In the genomic region with DNA sequence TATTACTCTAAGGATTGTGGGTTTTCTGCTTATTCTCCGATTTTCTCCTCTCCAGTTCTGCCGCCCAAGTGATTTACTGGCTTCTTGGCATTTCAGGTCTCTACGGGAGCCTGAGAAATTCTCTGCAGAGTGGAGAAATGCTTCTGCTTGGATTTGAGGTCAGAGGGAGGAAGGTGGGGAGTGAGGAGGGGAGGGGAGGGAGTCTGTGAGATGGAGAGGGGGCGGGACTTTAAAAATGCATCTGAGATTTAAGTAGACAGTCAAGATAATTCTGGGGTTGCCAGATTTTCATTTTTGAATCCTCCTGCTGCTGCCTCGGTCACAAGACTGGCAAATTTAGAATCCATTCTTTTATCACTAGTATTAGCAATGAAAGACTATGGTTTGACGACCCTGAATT, we compare ENCODE assay signal across 8 mouse cellular contexts. TPM values are rescaled to one million over a fixed set of nuclear protein-coding genes. Genes with fewer than 3 reads are reported as not detected.
DNase-seq lines count a peak whose midpoint lies in the region; ATAC-seq and TF ChIP-seq lines count a peak whose summit lies in the region.

No protein-coding gene starts in this region.

- H3K27me3 ChIP-seq in forebrain, embryonic 14.5 days (replicated peaks; ENCODE audit: control insufficient read depth, insufficient read depth, low read length): peaks cover 7% of the 10 kb centered on the region
- H3K27me3 ChIP-seq in liver, embryonic 14.5 days (ENCODE audit: control insufficient read depth, insufficient read depth, low read length): peaks cover 54% of the 10 kb centered on the region

- TF ChIP-seq EP300 in liver, embryonic 14.5 days (IDR thresholded peaks at IDR 0.05; ENCODE audit: low read depth): no peak

- peak overlapping the region; percentile 69 for H3K4me3 ChIP-seq in forebrain, embryonic 14.5 days (ENCODE audit: low read depth, low read length)
- H3K4me3 ChIP-seq in liver, embryonic 14.5 days (ENCODE audit: insufficient read depth in 1 of 2, low read depth in 2 of 2, low read length in 2 of 2): peak overlapping the region; percentile 58 to 64; a peak in 3 of 4 replicates

- intact Hi-C loops in gastrocnemius, postnatal 36 days (cut with DNase I): loop anchor here (2.0 to 10.0 kb wide), 2 partner anchors 31 to 121 kb away; a partner anchor contains a TSS

- TF ChIP-seq CTCF in liver, embryonic 14.5 days (IDR thresholded peaks at IDR 0.05; ENCODE audit: low read depth): no peak

- 9% methylated on average over 6 of the region's 6 CpGs for WGBS in forebrain, embryonic 14.5 days
- 8% methylated on average over 6 of the region's 6 CpGs for WGBS in liver, embryonic 14.5 days (ENCODE audit: insufficient replicate concordance)

- ATAC-seq in forebrain, embryonic 14.5 days: no peak
- no peak for ATAC-seq in liver, embryonic 14.5 days (ENCODE audit: insufficient read depth)

- DNase-seq in gastrocnemius, adult 18-20 months (ENCODE audit: low spot score): peak; percentile 34
- no peak for DNase-seq in gastrocnemius, postnatal 36 days
- DNase-seq in adrenal gland, postnatal 25 days: peak; percentile 10
- DNase-seq in forebrain, embryonic 14.5 days (ENCODE audit: low spot score): peak; percentile 46
- DNase-seq in kidney, adult 11 months: peak; percentile 39
- no peak for DNase-seq in liver, embryonic 14.5 days (ENCODE audit: low read depth in 3 of 3, low spot score in 3 of 3)
- DNase-seq in right cerebral cortex, adult 2 months (ENCODE audit: low spot score in 2 of 2): peak; percentile 33 to 35
- DNase-seq in ovary, adult 18-20 months (ENCODE audit: low spot score): no peak

- H3K9ac ChIP-seq in forebrain, embryonic 14.5 days (ENCODE audit: low read length): no peak overlapping the region
- no peak overlapping the region for H3K9ac ChIP-seq in liver, embryonic 14.5 days (replicated peaks)

- H3K4me2 ChIP-seq in forebrain, embryonic 14.5 days (ENCODE audit: low read length): peak overlapping the region; percentile 100
- H3K4me2 ChIP-seq in liver, embryonic 14.5 days (ENCODE audit: low read depth): peak overlapping the region; percentile 86

- H3K27ac ChIP-seq in forebrain, embryonic 14.5 days (ENCODE audit: low read depth, low read length): no peak overlapping the region
- no peak overlapping the region for H3K27ac ChIP-seq in liver, embryonic 14.5 days

- H3K9me3 ChIP-seq in forebrain, embryonic 14.5 days (replicated peaks; ENCODE audit: control insufficient read depth, low read length): no peaks in the 10 kb centered on the region
- H3K9me3 ChIP-seq in liver, embryonic 14.5 days (ENCODE audit: control insufficient read depth, low read length): no peaks in the 10 kb centered on the region

- peaks cover 12% of the 10 kb centered on the region; the same call in 1 of the 2 replicates for H3K4me1 ChIP-seq in forebrain, embryonic 14.5 days (ENCODE audit: control insufficient read depth, insufficient read depth, low read length)
- H3K4me1 ChIP-seq in liver, embryonic 14.5 days (replicated peaks; ENCODE audit: control insufficient read depth in 2 of 2, insufficient read depth in 2 of 2, low read length in 1 of 2): peaks cover 17 to 18% of the 10 kb centered on the region in 2 experiments

- no peaks in the 10 kb centered on the region for H3K36me3 ChIP-seq in forebrain, embryonic 14.5 days (ENCODE audit: control insufficient read depth, insufficient read depth, low read length)
- no peaks in the 10 kb centered on the region for H3K36me3 ChIP-seq in liver, embryonic 14.5 days (replicated peaks; ENCODE audit: control insufficient read depth, insufficient read depth, low read depth)

RNA-seq across cellular contexts. Expression of a gene that starts 31.4 kb away (rescaled TPM):
- 10 to 100 TPM; 74.3 to 83.1 TPM for total RNA-seq in gastrocnemius, adult 18-20 months (2021)
- 10 to 100 TPM; 74.6 to 75.2 TPM for total RNA-seq in gastrocnemius, postnatal 36 days (2021)
- 98.8 and 117 TPM in 2 replicates for total RNA-seq in adrenal gland, postnatal 25 days (2021)
- 127 and 143 TPM in 2 replicates for polyA plus RNA-seq in forebrain, embryonic 14.5 days (2014; fragmentation: Nextera tagmentation; extraction: Ambion mirVana)
- 40.9 and 69.6 TPM in 2 replicates for polyA plus RNA-seq in liver, embryonic 14.5 days (2012; rRNA removed)
- 145 and 153 TPM in 2 replicates for polyA plus RNA-seq in liver, embryonic 14.5 days (2014; fragmentation: Nextera tagmentation; extraction: Ambion mirVana)

RNA-seq across cellular contexts. Expression of a gene that starts 32.5 kb away (rescaled TPM):
- total RNA-seq in gastrocnemius, adult 18-20 months (2021): 10 to 100 TPM; 59.2 to 64.4 TPM
- total RNA-seq in gastrocnemius, postnatal 36 days (2021): 10 to 100 TPM; 47.6 to 50.2 TPM
- 17.2 and 31.9 TPM in 2 replicates for total RNA-seq in adrenal gland, postnatal 25 days (2021)
- 3.1 and 4.1 TPM in 2 replicates for polyA plus RNA-seq in forebrain, embryonic 14.5 days (2014; fragmentation: Nextera tagmentation; extraction: Ambion mirVana)
- polyA plus RNA-seq in liver, embryonic 14.5 days (2012; rRNA removed): 1.8 and 2.4 TPM in 2 replicates
- 1.8 and 1.9 TPM in 2 replicates for polyA plus RNA-seq in liver, embryonic 14.5 days (2014; fragmentation: Nextera tagmentation; extraction: Ambion mirVana)

Comparison
In these comparisons a context has a peak if more than half of its experiments do, and no peak if none do; other contexts are left out.
1. DNase-seq: peak in gastrocnemius, adult 18-20 months (single experiment), adrenal gland, postnatal 25 days (single experiment), forebrain, embryonic 14.5 days (single experiment), kidney, adult 11 months (single experiment) and right cerebral cortex, adult 2 months (2 of 2); none in gastrocnemius, postnatal 36 days (0 of 2), liver, embryonic 14.5 days (0 of 3) and ovary, adult 18-20 months (single experiment).